Mouse (Mus musculus): ENCODE data around the gene Htr2c. TPM values are rescaled to one million over a fixed set of nuclear protein-coding genes. Genes with fewer than 3 reads are reported as not detected.

Gene Htr2c
- total RNA-seq (2012; rRNA removed) (not detected in 2 replicates), polyA plus RNA-seq (2012; ENCODE audit: insufficient read depth in 1 of 2, insufficient read length in 2 of 2, low read depth in 1 of 2, low replicate concordance in 2 of 2, missing spikeins in 1 of 2) (not detected)

DNA sequence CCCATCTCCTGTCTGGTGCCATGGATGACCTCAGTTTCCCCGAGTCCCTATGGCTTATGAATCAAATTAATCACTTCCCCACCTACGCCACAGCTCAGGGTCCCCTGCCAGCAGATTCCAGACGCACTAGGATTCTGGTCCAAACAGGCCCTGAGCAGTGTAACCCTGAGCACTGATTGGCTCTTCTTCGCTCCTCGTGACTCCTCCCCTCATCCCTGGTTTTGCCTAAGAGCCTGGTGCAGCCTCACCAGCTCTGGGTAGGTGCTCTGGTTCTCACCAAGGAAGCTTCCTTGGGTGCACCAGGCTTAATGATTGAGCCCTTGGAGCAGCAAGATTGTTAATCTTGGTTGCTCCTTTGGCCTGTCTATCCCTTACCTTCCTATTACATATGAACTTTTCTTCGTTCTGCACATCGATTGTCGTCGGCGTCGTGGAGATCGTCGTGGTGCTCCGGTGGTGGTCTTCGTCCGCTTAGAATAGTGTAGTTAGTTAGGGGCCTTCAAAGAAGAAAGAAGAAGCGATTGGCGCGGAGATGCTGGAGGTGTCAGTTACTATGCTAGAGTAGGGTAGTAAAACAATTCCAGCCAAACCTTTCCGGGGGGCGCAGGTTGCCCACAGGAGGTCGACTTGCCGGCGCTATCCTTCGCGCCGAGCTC lies at the start of gene Htr2c:
Htr2c (plus strand) TSS at position 256 of the 656 bp plus-strand sequence.
- no peaks in the 10 kb centered on the region for H3K4me1 ChIP-seq (ENCODE audit: control insufficient read depth in 1 of 2, insufficient read depth in 2 of 2, low read length in 2 of 2)
- H3K79me2 ChIP-seq (ENCODE audit: control insufficient read depth, insufficient read depth, low read length, poor library complexity) = no peaks in the 10 kb centered on the region
- TF ChIP-seq MAFK (IDR thresholded peaks at IDR 0.05; ENCODE audit: borderline replicate concordance, low read depth, low read length) (no peak), TCF12 (IDR thresholded peaks at IDR 0.05; ENCODE audit: low read depth, low read length) (no peak), UBTF (IDR thresholded peaks at IDR 0.05; ENCODE audit: borderline replicate concordance, insufficient read depth, low read depth, low read length) (no peak), E2F4 (IDR thresholded peaks at IDR 0.05; ENCODE audit: borderline replicate concordance, low read depth, low read length) (no peak), ELF1 (IDR thresholded peaks at IDR 0.05; ENCODE audit: low read depth, low read length) (no peak), MAX (IDR thresholded peaks at IDR 0.05; ENCODE audit: low read length) (no peak), POLR2AphosphoS5 (IDR thresholded peaks at IDR 0.05; ENCODE audit: borderline replicate concordance, low read depth, low read length) (no peak), USF1 (IDR thresholded peaks at IDR 0.05; ENCODE audit: low read depth, low read length) (no peak), NELFE (IDR thresholded peaks at IDR 0.05; ENCODE audit: low read depth, low read length) (no peak), SMC3 (IDR thresholded peaks at IDR 0.05; ENCODE audit: low read depth, low read length) (no peak), SIN3A (IDR thresholded peaks at IDR 0.05; ENCODE audit: low read length) (no peak), GABPA (IDR thresholded peaks at IDR 0.05; ENCODE audit: low read depth, low read length) (no peak), MEF2A (IDR thresholded peaks at IDR 0.05; ENCODE audit: extremely low read depth, insufficient replicate concordance, low read depth, low read length, poor library complexity, severe bottlenecking) (no peak), CTCF (IDR thresholded peaks at IDR 0.05 in 2 of 3, conservative IDR thresholded peaks at IDR 0.05 in 1 of 3; ENCODE audit: control insufficient read depth in 1 of 3, insufficient read depth in 1 of 3, low read depth in 2 of 3, low read length in 3 of 3, poor library complexity in 1 of 3, severe bottlenecking in 1 of 3) (no peak)
- no peak within 1 kb of the TSS for H3K4me3 ChIP-seq (ENCODE audit: control insufficient read depth in 1 of 2, insufficient read depth in 1 of 2, low read depth in 2 of 2, low read length in 2 of 2)
- no peak within 1 kb of the TSS for H3K9ac ChIP-seq (ENCODE audit: control insufficient read depth, low read depth, low read length, poor library complexity, severe bottlenecking)
- H3K27ac ChIP-seq (ENCODE audit: control insufficient read depth, low read depth, low read length) = no peak within 1 kb of the TSS
- H3K36me3 ChIP-seq (ENCODE audit: control insufficient read depth in 1 of 2, insufficient read depth in 2 of 2, low read length in 2 of 2) = no peaks in the 10 kb centered on the region
- no peaks in the 10 kb centered on the region for H3K9me3 ChIP-seq (replicated peaks; ENCODE audit: insufficient read depth, low read length)
- DNase-seq (ENCODE audit: low read depth, low spot score) = no peak
- no peaks in the 10 kb centered on the region for H3K27me3 ChIP-seq (ENCODE audit: control insufficient read depth in 1 of 2, insufficient read depth in 2 of 2, low read length in 2 of 2)

DNA sequence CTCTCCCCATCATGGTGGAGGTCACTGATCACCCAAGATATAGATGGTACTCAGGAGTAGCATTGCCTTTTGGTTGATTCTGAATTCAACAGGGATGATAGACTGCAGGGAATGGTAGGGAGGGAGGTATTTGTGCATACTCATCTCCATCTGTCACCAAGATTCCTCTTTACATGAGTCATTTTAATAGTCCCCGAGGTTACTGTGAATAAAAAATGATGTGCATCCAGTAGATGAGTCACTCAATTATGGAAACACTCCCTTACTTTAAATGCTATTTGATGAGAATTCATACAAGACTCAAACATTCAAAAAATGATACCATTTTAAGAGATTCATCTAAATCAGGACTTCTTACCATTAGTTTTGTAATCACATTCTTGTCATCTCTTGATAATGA lies 34.1 kb upstream of the Htr2c start:
- H3K79me2 ChIP-seq (ENCODE audit: control insufficient read depth, insufficient read depth, low read length, poor library complexity) = no peaks in the 10 kb centered on the region
- H3K27ac ChIP-seq (ENCODE audit: control insufficient read depth, low read depth, low read length) = no peak overlapping the region
- no peak for TF ChIP-seq MXI1 (IDR thresholded peaks at IDR 0.05; ENCODE audit: low read depth, low read length)
- no peak for TF ChIP-seq TBP (IDR thresholded peaks at IDR 0.05; ENCODE audit: low read depth, low read length)
- TF ChIP-seq EP300 (IDR thresholded peaks at IDR 0.05; ENCODE audit: low read depth in 1 of 2, low read length in 2 of 2) = no peak
- no peak for TF ChIP-seq POLR2AphosphoS2 (IDR thresholded peaks at IDR 0.05; ENCODE audit: low read length)
- TF ChIP-seq ZMIZ1 (IDR thresholded peaks at IDR 0.05; ENCODE audit: low read depth, low read length) = no peak
- TF ChIP-seq GATA1 (IDR thresholded peaks at IDR 0.05; ENCODE audit: low read depth, low read length) = no peak
- TF ChIP-seq TCF12 (IDR thresholded peaks at IDR 0.05; ENCODE audit: low read depth, low read length) = no peak
- no peak for TF ChIP-seq GABPA (IDR thresholded peaks at IDR 0.05; ENCODE audit: low read depth, low read length)
- TF ChIP-seq CTCF (IDR thresholded peaks at IDR 0.05 in 2 of 3, conservative IDR thresholded peaks at IDR 0.05 in 1 of 3; ENCODE audit: control insufficient read depth in 1 of 3, insufficient read depth in 1 of 3, low read depth in 2 of 3, low read length in 3 of 3, poor library complexity in 1 of 3, severe bottlenecking in 1 of 3) = no peak
- TF ChIP-seq ZC3H11A (IDR thresholded peaks at IDR 0.05; ENCODE audit: low read depth, low read length) = no peak
- TF ChIP-seq MAX (IDR thresholded peaks at IDR 0.05; ENCODE audit: low read length) = no peak
- TF ChIP-seq POLR2AphosphoS5 (IDR thresholded peaks at IDR 0.05; ENCODE audit: borderline replicate concordance, low read depth, low read length) = no peak
- TF ChIP-seq NRF1 (IDR thresholded peaks at IDR 0.05; ENCODE audit: insufficient read depth, low read depth, low read length, poor library complexity, severe bottlenecking) = no peak
- TF ChIP-seq MAFK (IDR thresholded peaks at IDR 0.05; ENCODE audit: borderline replicate concordance, low read depth, low read length) = no peak
- no peak overlapping the region for H3K9ac ChIP-seq (ENCODE audit: control insufficient read depth, low read depth, low read length, poor library complexity, severe bottlenecking)
- H3K36me3 ChIP-seq (ENCODE audit: control insufficient read depth in 1 of 2, insufficient read depth in 2 of 2, low read length in 2 of 2) = no peaks in the 10 kb centered on the region
- H3K4me3 ChIP-seq (ENCODE audit: control insufficient read depth in 1 of 2, insufficient read depth in 1 of 2, low read depth in 2 of 2, low read length in 2 of 2) = no peak overlapping the region
- no peaks in the 10 kb centered on the region for H3K27me3 ChIP-seq (ENCODE audit: control insufficient read depth in 1 of 2, insufficient read depth in 2 of 2, low read length in 2 of 2)
- no peak for DNase-seq (ENCODE audit: low read depth, low spot score)
- no peaks in the 10 kb centered on the region for H3K9me3 ChIP-seq (replicated peaks; ENCODE audit: insufficient read depth, low read length)
- no peaks in the 10 kb centered on the region for H3K4me1 ChIP-seq (ENCODE audit: control insufficient read depth in 1 of 2, insufficient read depth in 2 of 2, low read length in 2 of 2)
